Mouse (Mus musculus) 3134 (cell line): Measurements from ENCODE around the gene Pcx.

Source experiments
- DNase-seq: peaks from one replicate; pipeline ENCODE4 v3.0.0-alpha.2; 2011; ENCODE audit warnings: low spot score; ENCODE audit not compliant: insufficient read length; ENCODE audit errors: extremely low read depth

Gene Pcx

GRCm38 (mm10) chr19:4509986-4510963 is at the start of gene Pcx:
Pcx (plus strand) TSS chr19:4510472.
- peak; percentile 99 for DNase-seq

- DNase-seq, result no peak
Observed at GRCm38 (mm10) chr19:4461981-4462380, 48.3 kb upstream of the Pcx start.

GRCm38 (mm10) chr19:4464666-4465065 is 45.6 kb upstream of the Pcx start:
- no peak for DNase-seq

- DNase-seq, result no peak
Observed at GRCm38 (mm10) chr19:4468363-4468762, 41.9 kb upstream of the Pcx start.

GRCm38 (mm10) chr19:4473549-4473948 is 36.7 kb upstream of the Pcx start:
- DNase-seq, result no peak

GRCm38 (mm10) chr19:4474739-4475138 is 35.5 kb upstream of the Pcx start:
- no peak for DNase-seq

GRCm38 (mm10) chr19:4475224-4475925 is 34.9 kb upstream of the Pcx start:
- DNase-seq, result no peak

GRCm38 (mm10) chr19:4476601-4477257 is 33.5 kb upstream of the Pcx start:
- no peak for DNase-seq

GRCm38 (mm10) chr19:4477345-4478189 is 32.7 kb upstream of the Pcx start, which contains the start of gene Syt12:
Syt12 (minus strand) TSS chr19:4477447.
- peak; percentile 62 for DNase-seq

- no peak for DNase-seq
Observed at GRCm38 (mm10) chr19:4478190-4478516, 32.1 kb upstream of the Pcx start.

GRCm38 (mm10) chr19:4480041-4480440 is 30.2 kb upstream of the Pcx start:
- no peak for DNase-seq

- no peak for DNase-seq
Observed at GRCm38 (mm10) chr19:4481326-4481725, 28.9 kb upstream of the Pcx start.

GRCm38 (mm10) chr19:4482111-4482859 is 28.0 kb upstream of the Pcx start:
- no peak for DNase-seq

- DNase-seq, result no peak
Observed at GRCm38 (mm10) chr19:4485006-4485405, 25.3 kb upstream of the Pcx start.

- DNase-seq, result no peak
Observed at GRCm38 (mm10) chr19:4487877-4488276, 22.4 kb upstream of the Pcx start.

GRCm38 (mm10) chr19:4491080-4491695 is 19.1 kb upstream of the Pcx start:
- DNase-seq, result no peak

- peak; percentile 76 for DNase-seq
Observed at GRCm38 (mm10) chr19:4492526-4493296, 17.6 kb upstream of the Pcx start.

- no peak for DNase-seq
Observed at GRCm38 (mm10) chr19:4494707-4495106, 15.6 kb upstream of the Pcx start.
